ENCODE assay signal across 11 mouse cellular contexts in the genomic region with DNA sequence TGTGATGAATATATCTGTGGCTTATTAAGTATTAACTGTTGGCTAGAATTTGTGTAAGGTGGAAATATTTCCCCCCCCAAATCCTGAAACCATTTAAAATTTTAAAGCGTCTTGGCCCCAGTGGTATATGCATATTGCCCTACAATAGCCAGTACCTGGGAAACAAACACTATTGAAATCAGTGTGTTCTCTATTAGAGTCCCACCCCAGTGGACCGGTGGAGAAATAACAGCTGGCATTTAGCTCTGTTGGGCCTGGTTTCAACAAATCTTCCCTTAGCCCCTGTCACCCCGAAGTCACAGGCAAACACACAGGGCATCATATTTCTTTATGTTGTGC.
DNase-seq lines count a peak whose midpoint lies in the region; ATAC-seq lines count a peak whose summit lies in the region.
"Had no signal": no experiment of that assay in that cellular context is flagged by ENCODE, and none has a peak within 500 bp of the region (broad histone marks: within the 10 kb centered on the region; RNA-seq: fewer than 3 reads in every experiment).

No protein-coding gene starts in this region.

- H3K4me2 ChIP-seq in heart, embryonic 12.5 days, result peak overlapping the region; percentile 54
- peak overlapping the region; percentile 41 for H3K4me2 ChIP-seq in lung, embryonic 15.5 days
- H3K4me2 ChIP-seq in intestine, embryonic 14.5 days (ENCODE audit: low read length), result peak overlapping the region; percentile 41; the same call in 1 of the 2 replicates
- H3K4me2 ChIP-seq in neural tube, embryonic 15.5 days, result peak overlapping the region; percentile 34
- H3K4me2 ChIP-seq: liver, embryonic 15.5 days had no signal

- peak overlapping the region; percentile 15 for H3K4me3 ChIP-seq in heart, embryonic 12.5 days
- no peak overlapping the region for H3K4me3 ChIP-seq in lung, embryonic 15.5 days
- no peak overlapping the region for H3K4me3 ChIP-seq in intestine, embryonic 14.5 days (ENCODE audit: low read depth, low read length)
- no peak overlapping the region for H3K4me3 ChIP-seq in neural tube, embryonic 15.5 days (replicated peaks)
- H3K4me3 ChIP-seq: liver, embryonic 15.5 days had no signal

- peaks cover 13% of the 10 kb centered on the region for H3K4me1 ChIP-seq in heart, embryonic 12.5 days (replicated peaks)
- H3K4me1 ChIP-seq in lung, embryonic 15.5 days, result peaks cover 36% of the 10 kb centered on the region
- peaks cover 20% of the 10 kb centered on the region for H3K4me1 ChIP-seq in intestine, embryonic 14.5 days (replicated peaks; ENCODE audit: control insufficient read depth, insufficient read depth, low read length)
- H3K4me1 ChIP-seq in neural tube, embryonic 15.5 days, result peaks cover 14% of the 10 kb centered on the region

- intact Hi-C loops in heart, postnatal 25 days (cut with DNase I), result loop anchor here (5.0 kb wide), 1 partner anchor 61 kb away; no protein-coding TSS in a partner anchor

- no peak overlapping the region for H3K9ac ChIP-seq in heart, embryonic 12.5 days
- H3K9ac ChIP-seq in lung, embryonic 15.5 days, result no peak overlapping the region
- no peak overlapping the region for H3K9ac ChIP-seq in intestine, embryonic 14.5 days (ENCODE audit: low read length)
- no peak overlapping the region for H3K9ac ChIP-seq in neural tube, embryonic 15.5 days (replicated peaks)
- H3K9ac ChIP-seq: liver, embryonic 15.5 days had no signal

- peak overlapping the region; percentile 47 for H3K27ac ChIP-seq in heart, embryonic 12.5 days (ENCODE audit: poor library complexity, severe bottlenecking)
- peak overlapping the region; percentile 90 for H3K27ac ChIP-seq in lung, embryonic 15.5 days
- peak overlapping the region; percentile 57 for H3K27ac ChIP-seq in intestine, embryonic 14.5 days (ENCODE audit: low read depth)
- 0 out of 2 replicates have a peak overlapping the region, but pooled peaks have one; percentile 23 for H3K27ac ChIP-seq in neural tube, embryonic 15.5 days (replicated peaks)
- H3K27ac ChIP-seq: liver, embryonic 15.5 days had no signal

- no peak for ATAC-seq in heart, embryonic 12.5 days (ENCODE audit: insufficient number of reproducible peaks, low FRiP score)
- no peak for ATAC-seq in lung, embryonic 15.5 days (ENCODE audit: borderline replicate concordance, extremely low read depth, low FRiP score, low TSS enrichment)
- ATAC-seq in intestine, embryonic 14.5 days (replicated peaks; ENCODE audit: low FRiP score, low TSS enrichment, low read depth), result peak; percentile 40; the same call in 1 of the 2 replicates
- no peak for ATAC-seq in neural tube, embryonic 15.5 days (ENCODE audit: low FRiP score)
- no peak for ATAC-seq in inflammation-experienced regulatory T-cells, adult 6 months

- 25% methylated on average over 3 of the region's 3 CpGs for WGBS in heart, embryonic 12.5 days
- WGBS in lung, embryonic 15.5 days, result 9% methylated on average over 3 of the region's 3 CpGs
- WGBS in intestine, embryonic 14.5 days, result 9% methylated on average over 3 of the region's 3 CpGs
- WGBS in neural tube, embryonic 15.5 days, result 14% methylated on average over 3 of the region's 3 CpGs

- no peaks in the 10 kb centered on the region for H3K9me3 ChIP-seq in heart, embryonic 12.5 days (replicated peaks)
- H3K9me3 ChIP-seq in lung, embryonic 15.5 days, result no peaks in the 10 kb centered on the region
- no peaks in the 10 kb centered on the region for H3K9me3 ChIP-seq in intestine, embryonic 14.5 days (ENCODE audit: control insufficient read depth, low read length)
- H3K9me3 ChIP-seq in neural tube, embryonic 15.5 days (replicated peaks), result no peaks in the 10 kb centered on the region
- H3K9me3 ChIP-seq: liver, embryonic 15.5 days had no signal

- no peaks in the 10 kb centered on the region for H3K27me3 ChIP-seq in heart, embryonic 12.5 days (replicated peaks)
- no peaks in the 10 kb centered on the region for H3K27me3 ChIP-seq in lung, embryonic 15.5 days
- no peaks in the 10 kb centered on the region for H3K27me3 ChIP-seq in intestine, embryonic 14.5 days (replicated peaks; ENCODE audit: control insufficient read depth, insufficient read depth, low read length)
- no peaks in the 10 kb centered on the region for H3K27me3 ChIP-seq in neural tube, embryonic 15.5 days (replicated peaks)
- H3K27me3 ChIP-seq: liver, embryonic 15.5 days had no signal

- no peaks in the 10 kb centered on the region for H3K36me3 ChIP-seq in heart, embryonic 12.5 days
- H3K36me3 ChIP-seq in lung, embryonic 15.5 days, result no peaks in the 10 kb centered on the region
- no peaks in the 10 kb centered on the region for H3K36me3 ChIP-seq in intestine, embryonic 14.5 days (ENCODE audit: control insufficient read depth, insufficient read depth, low read length)
- H3K36me3 ChIP-seq in neural tube, embryonic 15.5 days, result no peaks in the 10 kb centered on the region
- H3K36me3 ChIP-seq: liver, embryonic 15.5 days had no signal

- no peak for DNase-seq in heart, postnatal 25 days (ENCODE audit: low spot score)
- no peak for DNase-seq in lung, postnatal 10 days
- DNase-seq in intestine, embryonic 14.5 days (ENCODE audit: low spot score), result no peak
- DNase-seq in thymus, postnatal 4 days, result no peak
- DNase-seq: adrenal gland, adult 8-10 months; thymus, postnatal 25 days had no signal

Comparison
In these comparisons a context has a peak if more than half of its experiments do, and no peak if none do; other contexts are left out.
1. H3K27ac ChIP-seq: peak in every context shown above with its lines; median percentile 90 in lung, embryonic 15.5 days; 57 in intestine, embryonic 14.5 days; 47 in heart, embryonic 12.5 days; 23 in neural tube, embryonic 15.5 days.